Mouse (Mus musculus) liver, adult 10 weeks (tissue): Measurements from ENCODE around the gene Tgif2lx2. TPM values are rescaled to one million over a fixed set of nuclear protein-coding genes. Genes with fewer than 3 reads are reported as not detected.

Experiments
- polyA plus RNA-seq: library from polyadenylated mRNA; stranded (reverse); fragments of 350-450 nt; fragmentation: Illumina TruSeq; extraction: RNeasy Lipid Tissue Mini Kit (QIAGEN cat#74804); gene quantifications from one replicate; pipeline ENCODE4 v1.2.3, GENCODE M21; 2014; ENCODE audit warnings: low read depth, low replicate concordance

The Tgif2lx2 gene
- not detected for polyA plus RNA-seq

DNA sequence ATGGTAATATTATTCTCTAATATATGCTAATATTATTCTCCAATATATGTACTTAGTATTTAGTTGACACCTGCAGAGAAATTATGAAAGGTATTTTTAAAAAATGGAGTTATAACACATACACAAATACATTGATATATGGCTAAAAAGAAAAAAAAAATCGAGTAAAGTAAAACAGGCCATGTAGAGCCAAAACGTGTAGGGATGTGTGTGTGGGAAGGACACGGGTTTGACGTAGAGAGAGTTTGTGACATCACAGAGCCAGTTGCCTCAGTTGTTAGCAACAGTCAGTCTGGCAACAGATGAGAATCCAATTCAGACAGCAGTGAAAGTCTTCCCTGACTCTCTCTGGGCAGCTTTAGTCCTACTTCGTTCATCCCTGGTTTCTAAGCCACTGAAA lies at the start of gene Tgif2lx2:
Gene Tgif2lx2 (plus strand): TSS at position 301 of the 400 bp plus-strand sequence.

Other genes starting within 250 kb of the Tgif2lx2 start
- gene Tgif2lx1, start 53.5 kb downstream of the Tgif2lx2 start, polyA plus RNA-seq: not detected